Mouse (Mus musculus) B cell, adult (primary cell): ENCODE measurements around the gene Sparcl1. TPM values are rescaled to one million over a fixed set of nuclear protein-coding genes. Genes with fewer than 3 reads are reported as not detected.

ENCODE experiments used
- total RNA-seq: library from RNA; stranded (reverse); gene quantifications from 4 replicates; pipeline ENCODE4 v1.2.4, GENCODE M21; 2023; ENCODE audit not compliant: inconsistent age

Sparcl1 gene
- total RNA-seq = not detected in 4 replicates

GRCm38 (mm10) chr5:104113491-104114172, at the start of gene Sparcl1:
Sparcl1 (minus strand) TSS chr5:104113733.

GRCm38 (mm10) chr5:104077508-104077907, 36.0 kb downstream of the Sparcl1 start, which contains the start of gene Gm17660:
Gm17660 (minus strand) TSS chr5:104077608.

GRCm38 (mm10) chr5:104046256-104047199, 67.0 kb downstream of the Sparcl1 start, which contains the start of gene Nudt9:
Nudt9 (plus strand) TSS chr5:104046306.

Other genes starting within 250 kb of the Sparcl1 start
- gene Klhl8, start 202.5 kb downstream of the Sparcl1 start, total RNA-seq = 1.7 to 2.5 TPM (median 2.0 TPM) in 4 replicates
- gene Hsd17b13, start 136.3 kb downstream of the Sparcl1 start, total RNA-seq = 0.51 to 0.77 TPM in 2 of 4 replicates, not detected in the others
- 39.8 to 47.7 TPM (median 41.6 TPM) in 4 replicates for gene Hsd17b11, start 91.8 kb downstream of the Sparcl1 start, total RNA-seq
- 44.5 to 51.1 TPM (median 48.9 TPM) in 4 replicates for gene Nudt9, start 67.4 kb downstream of the Sparcl1 start, total RNA-seq
- gene Gm17660, start 36.1 kb downstream of the Sparcl1 start, total RNA-seq = not detected in 4 replicates
- not detected in 4 replicates for gene Dspp, start 57.0 kb upstream of the Sparcl1 start, total RNA-seq
- gene Dmp1, start 88.9 kb upstream of the Sparcl1 start, total RNA-seq = not detected in 4 replicates
- gene Ibsp, start 185.4 kb upstream of the Sparcl1 start, total RNA-seq = not detected in 4 replicates
- not detected in 4 replicates for gene Mepe, start 211.6 kb upstream of the Sparcl1 start, total RNA-seq